Mouse (Mus musculus) frontal cortex, postnatal 25 days (tissue): ENCODE measurements at regions not wholly inside any gene's neighbourhood (a gene's known extent, or its start where the extent isn't known, plus 50 kb on each side); places are given as distances from the start of the nearest gene placed in this dataset.

Experiments
- DNase-seq, 2 experiments: peaks; one replicate each; pipeline ENCODE4 v3.0.0; 2022; ENCODE audit warnings: low spot score in 2 of 2

DNA sequence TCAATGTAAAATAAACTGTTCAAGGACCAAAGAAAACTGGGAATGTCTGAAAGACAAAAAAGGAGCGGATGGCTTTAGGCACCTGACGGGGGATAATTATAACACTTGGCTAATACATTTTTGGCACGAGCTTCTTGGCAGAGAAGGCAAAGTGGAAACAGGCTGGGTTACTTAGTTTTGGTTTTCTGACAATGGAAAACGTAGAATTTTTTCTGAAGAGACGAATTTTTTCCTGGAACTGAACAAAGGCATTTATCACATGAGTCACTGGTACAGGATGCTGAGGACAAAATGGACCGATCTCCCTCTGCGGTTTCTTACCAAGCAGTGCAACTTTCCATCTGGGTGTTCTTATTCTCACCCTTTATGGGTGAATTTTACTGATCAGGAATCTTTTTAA, 143.2 kb upstream of the Slit3 start:
- DNase-seq, result no peak

DNA sequence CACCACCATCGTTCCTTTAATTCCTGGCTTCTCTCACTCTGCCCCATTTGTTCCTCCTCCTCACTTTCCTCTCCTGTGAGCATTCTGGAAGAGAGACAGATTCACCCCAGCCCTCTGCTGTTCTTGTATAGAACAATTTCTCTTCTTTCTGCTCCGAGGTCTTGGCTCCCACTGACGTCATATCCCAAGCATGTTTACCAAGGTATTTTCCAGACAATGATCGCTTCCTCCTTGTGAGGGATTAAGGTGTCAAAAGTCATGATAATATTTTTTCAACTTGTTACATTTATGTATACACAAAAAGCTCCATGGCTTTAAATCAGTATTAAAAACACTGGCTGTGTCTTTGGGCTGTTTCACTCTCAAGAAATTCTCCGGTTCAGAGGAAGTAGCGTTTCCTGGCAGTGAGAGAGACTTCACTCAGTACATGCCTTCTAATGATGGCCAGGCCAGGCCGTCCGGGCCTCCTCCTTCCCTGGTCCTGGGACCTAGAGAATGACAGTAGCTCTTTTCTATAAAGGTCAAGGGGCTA, 142.4 kb upstream of the Spdl1 start:
- DNase-seq, result no peak

- DNase-seq, result no peak
Observed at GRCm38 (mm10) chr11:34973467-34973921, 140.1 kb upstream of the Spdl1 start.

GRCm38 (mm10) chr11:34973012-34973411, 139.6 kb upstream of the Spdl1 start:
- no peak for DNase-seq

DNA sequence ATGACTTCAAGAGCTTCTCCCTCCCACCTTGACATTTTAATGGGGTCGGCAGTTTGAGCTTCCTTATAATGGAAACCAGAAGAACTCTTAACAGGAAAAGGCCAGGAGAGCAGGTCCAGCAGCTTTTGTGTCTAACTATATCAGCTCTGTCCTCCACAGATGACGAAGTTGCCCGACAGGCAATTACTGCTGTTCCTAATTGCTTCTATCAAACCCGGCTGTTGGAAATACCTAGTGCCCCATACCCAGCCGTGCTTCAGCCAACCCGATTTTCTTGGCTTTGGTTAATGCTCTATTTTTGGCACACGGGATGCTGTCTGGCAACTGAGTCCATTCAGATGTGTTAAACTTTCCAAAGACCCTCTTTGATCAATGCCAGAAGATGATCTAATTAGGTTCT, 125.8 kb upstream of the Spdl1 start:
- no peak for DNase-seq

GRCm38 (mm10) chr11:34941486-34942456, 108.3 kb upstream of the Spdl1 start:
- DNase-seq, result no peak

DNA sequence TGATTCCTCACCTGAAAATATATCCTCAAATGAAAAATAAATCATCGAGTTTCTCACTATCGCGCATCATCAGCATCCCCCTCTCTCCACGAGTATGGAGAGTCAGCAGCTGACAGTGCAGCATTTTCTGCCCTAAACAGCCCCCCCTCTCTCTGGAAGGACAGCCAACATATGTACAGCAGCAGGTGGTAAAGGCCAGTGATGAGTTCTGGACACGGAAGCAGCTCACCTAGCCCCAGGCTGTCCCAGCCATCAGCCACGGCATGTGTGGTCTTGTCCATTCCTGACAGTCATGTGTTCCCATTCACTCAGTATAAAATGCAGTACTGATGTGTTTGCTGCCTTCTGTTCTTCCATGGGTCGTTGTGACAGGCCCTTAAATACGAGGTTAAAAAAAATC, 106.7 kb upstream of the Spdl1 start:
- no peak for DNase-seq

DNA sequence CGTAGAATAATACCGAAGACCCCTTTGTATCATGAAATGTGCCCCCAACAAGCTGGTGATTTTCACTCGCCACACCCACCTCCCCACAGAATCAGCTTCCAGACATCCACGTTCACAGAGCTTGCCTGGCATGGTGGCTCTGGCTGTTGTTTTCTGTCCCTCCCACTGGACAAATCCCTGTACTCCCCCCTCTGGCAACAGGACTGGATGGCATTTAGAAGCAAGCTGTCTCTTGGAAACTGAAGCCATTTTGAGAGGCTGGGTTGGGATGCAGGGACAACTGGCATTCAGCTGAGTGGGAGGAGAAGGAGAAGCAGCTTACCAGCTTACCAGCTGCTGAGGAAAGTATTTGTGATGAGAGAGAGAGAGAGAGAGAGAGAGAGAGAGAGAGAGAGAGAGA, 105.6 kb upstream of the Spdl1 start:
- peak in 1 of 2 experiments; percentile 4 for DNase-seq

- no peak for DNase-seq
Observed at GRCm38 (mm10) chr11:34932191-34932590, 98.8 kb upstream of the Spdl1 start.

DNA sequence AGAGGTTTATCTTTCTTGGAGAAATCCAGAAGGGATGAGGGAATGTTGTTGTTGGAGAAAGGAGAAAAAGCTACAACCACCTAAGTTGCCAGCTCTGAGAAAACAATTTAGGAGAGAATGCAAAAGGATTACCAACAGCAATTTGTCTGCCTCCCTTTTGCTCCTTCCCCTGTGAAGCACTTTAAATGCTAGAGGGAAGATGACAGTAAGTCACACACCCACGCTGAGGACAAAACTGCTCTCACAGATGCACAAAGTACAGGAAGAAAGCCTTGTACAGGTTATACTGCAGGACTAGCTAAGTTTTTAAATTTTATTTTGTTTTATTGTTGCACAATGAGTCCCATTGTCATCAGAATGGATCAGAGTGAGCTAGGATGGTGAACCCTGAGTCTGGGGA, 83.7 kb upstream of the Spdl1 start:
- DNase-seq, result no peak

- no peak for DNase-seq
Observed at GRCm38 (mm10) chr11:34909841-34910240, 76.4 kb upstream of the Spdl1 start.

GRCm38 (mm10) chr11:34904271-34904670, 70.8 kb upstream of the Spdl1 start:
- no peak for DNase-seq

GRCm38 (mm10) chr11:34899400-34899799, 66.0 kb upstream of the Spdl1 start:
- DNase-seq, result no peak

DNA sequence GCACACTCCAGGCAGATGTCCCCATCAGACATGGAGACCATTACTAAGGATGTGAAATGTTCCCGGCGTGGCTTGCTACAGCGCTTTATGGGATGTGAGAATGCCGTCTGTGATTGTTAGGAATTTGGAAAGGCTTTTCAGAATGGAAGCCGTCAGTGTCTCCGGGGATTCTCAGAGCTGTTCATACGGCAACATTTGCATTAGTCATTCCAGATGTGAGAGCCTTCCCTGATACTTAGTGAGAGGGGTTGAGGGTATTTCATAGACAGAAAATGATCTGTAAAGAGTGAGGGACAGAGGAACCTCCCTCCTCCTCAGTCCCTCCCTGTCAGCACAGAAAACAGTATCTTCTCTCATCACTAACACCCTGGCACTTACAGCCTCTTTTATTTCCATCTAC, 62.2 kb upstream of the Spdl1 start:
- DNase-seq, result no peak

- DNase-seq, result no peak
Observed at GRCm38 (mm10) chr11:34888374-34889136, 55.1 kb upstream of the Spdl1 start.

GRCm38 (mm10) chr11:34887587-34887986, 54.1 kb upstream of the Spdl1 start:
- no peak for DNase-seq
